Mouse (Mus musculus): ENCODE measurements around the gene Psmd14. TPM values are rescaled to one million over a fixed set of nuclear protein-coding genes. Genes with fewer than 3 reads are reported as not detected.

Psmd14 gene
- polyA plus RNA-seq, 1 experiment = 7.8 TPM

GRCm38 (mm10) chr2:61811507-61812421, 100.3 kb downstream of the Psmd14 start:
- Histone ChIP-seq H3K27ac (ENCODE audit: insufficient read depth, low read length) (no peak overlapping the region), H3K27me3 (ENCODE audit: control insufficient read depth, insufficient read depth, low read length) (peaks cover 60% of the 10 kb centered on the region), H3K36me3 (ENCODE audit: control insufficient read depth, insufficient read depth, low read length) (no peaks in the 10 kb centered on the region), H3K4me1 (ENCODE audit: control insufficient read depth, insufficient read depth, insufficient read length) (peaks cover 17% of the 10 kb centered on the region), H3K4me3 (ENCODE audit: extremely low read depth, insufficient read depth, insufficient read length) (peak overlapping the region; percentile 39; the same call in 1 of the 2 replicates)
- TF ChIP-seq POLR2A (IDR thresholded peaks at IDR 0.05; ENCODE audit: low read depth, low read length) (no peak), CTCF (IDR thresholded peaks at IDR 0.05; ENCODE audit: extremely low read depth, insufficient read depth, insufficient read length, insufficient replicate concordance) (no peak)
- DNase-seq (ENCODE audit: low read depth in 1 of 2, low spot score in 2 of 2) = no peak
- WGBS = 2% methylated on average over 120 of the region's 121 CpGs

- DNase-seq (ENCODE audit: low read depth in 1 of 2, low spot score in 2 of 2) = no peak
- no peak overlapping the region for H3K27ac ChIP-seq (ENCODE audit: insufficient read depth, low read length)
- 5% methylated on average over 12 of the region's 12 CpGs for WGBS
- H3K4me1 ChIP-seq (ENCODE audit: control insufficient read depth, insufficient read depth, insufficient read length) = peaks cover 12% of the 10 kb centered on the region
- TF ChIP-seq POLR2A (IDR thresholded peaks at IDR 0.05; ENCODE audit: low read depth, low read length) = no peak
- no peak for TF ChIP-seq CTCF (IDR thresholded peaks at IDR 0.05; ENCODE audit: extremely low read depth, insufficient read depth, insufficient read length, insufficient replicate concordance)
- peaks cover 53% of the 10 kb centered on the region for H3K27me3 ChIP-seq (ENCODE audit: control insufficient read depth, insufficient read depth, low read length)
- peak overlapping the region; percentile 39; the same call in 1 of the 2 replicates for H3K4me3 ChIP-seq (ENCODE audit: extremely low read depth, insufficient read depth, insufficient read length)
- H3K36me3 ChIP-seq (ENCODE audit: control insufficient read depth, insufficient read depth, low read length) = no peaks in the 10 kb centered on the region
Measured at GRCm38 (mm10) chr2:61812536-61812935, 101.0 kb downstream of the Psmd14 start.

GRCm38 (mm10) chr2:61813106-61813505, 101.6 kb downstream of the Psmd14 start:
- Histone ChIP-seq H3K27ac (ENCODE audit: insufficient read depth, low read length) (no peak overlapping the region), H3K27me3 (ENCODE audit: control insufficient read depth, insufficient read depth, low read length) (peaks cover 53% of the 10 kb centered on the region), H3K4me3 (ENCODE audit: extremely low read depth, insufficient read depth, insufficient read length) (no peak overlapping the region), H3K36me3 (ENCODE audit: control insufficient read depth, insufficient read depth, low read length) (no peaks in the 10 kb centered on the region), H3K4me1 (ENCODE audit: control insufficient read depth, insufficient read depth, insufficient read length) (peaks cover 12% of the 10 kb centered on the region)
- no peak for DNase-seq (ENCODE audit: low read depth in 1 of 2, low spot score in 2 of 2)
- TF ChIP-seq POLR2A (IDR thresholded peaks at IDR 0.05; ENCODE audit: low read depth, low read length) (no peak), CTCF (IDR thresholded peaks at IDR 0.05; ENCODE audit: extremely low read depth, insufficient read depth, insufficient read length, insufficient replicate concordance) (no peak)
- WGBS = 17% methylated on average over 6 of the region's 6 CpGs

GRCm38 (mm10) chr2:61813521-61813920, 102.0 kb downstream of the Psmd14 start:
- Histone ChIP-seq H3K27ac (ENCODE audit: insufficient read depth, low read length) (no peak overlapping the region), H3K36me3 (ENCODE audit: control insufficient read depth, insufficient read depth, low read length) (no peaks in the 10 kb centered on the region), H3K27me3 (ENCODE audit: control insufficient read depth, insufficient read depth, low read length) (peaks cover 53% of the 10 kb centered on the region), H3K4me1 (ENCODE audit: control insufficient read depth, insufficient read depth, insufficient read length) (peaks cover 12% of the 10 kb centered on the region), H3K4me3 (ENCODE audit: extremely low read depth, insufficient read depth, insufficient read length) (no peak overlapping the region)
- DNase-seq (ENCODE audit: low read depth in 1 of 2, low spot score in 2 of 2) = no peak
- TF ChIP-seq CTCF (IDR thresholded peaks at IDR 0.05; ENCODE audit: extremely low read depth, insufficient read depth, insufficient read length, insufficient replicate concordance) (no peak), POLR2A (IDR thresholded peaks at IDR 0.05; ENCODE audit: low read depth, low read length) (no peak)
- 26% methylated on average over 1 of the region's 1 CpGs for WGBS

GRCm38 (mm10) chr2:61814548-61815473, 103.3 kb downstream of the Psmd14 start:
- Histone ChIP-seq H3K27me3 (ENCODE audit: control insufficient read depth, insufficient read depth, low read length) (peaks cover 47% of the 10 kb centered on the region), H3K36me3 (ENCODE audit: control insufficient read depth, insufficient read depth, low read length) (no peaks in the 10 kb centered on the region), H3K4me3 (ENCODE audit: extremely low read depth, insufficient read depth, insufficient read length) (no peak overlapping the region), H3K4me1 (ENCODE audit: control insufficient read depth, insufficient read depth, insufficient read length) (peaks cover 12% of the 10 kb centered on the region), H3K27ac (ENCODE audit: insufficient read depth, low read length) (no peak overlapping the region)
- TF ChIP-seq POLR2A (IDR thresholded peaks at IDR 0.05; ENCODE audit: low read depth, low read length) (no peak), CTCF (IDR thresholded peaks at IDR 0.05; ENCODE audit: extremely low read depth, insufficient read depth, insufficient read length, insufficient replicate concordance) (no peak)
- WGBS = 4% methylated on average over 50 of the region's 50 CpGs
- DNase-seq (ENCODE audit: low read depth in 1 of 2, low spot score in 2 of 2) = no peak

GRCm38 (mm10) chr2:61815583-61816313, 104.3 kb downstream of the Psmd14 start:
- WGBS = 48% methylated on average over 62 of the region's 66 CpGs
- H3K36me3 ChIP-seq (ENCODE audit: control insufficient read depth, insufficient read depth, low read length) = no peaks in the 10 kb centered on the region
- H3K27ac ChIP-seq (ENCODE audit: insufficient read depth, low read length) = no peak overlapping the region
- DNase-seq (ENCODE audit: low read depth in 1 of 2, low spot score in 2 of 2) = no peak
- TF ChIP-seq CTCF (IDR thresholded peaks at IDR 0.05; ENCODE audit: extremely low read depth, insufficient read depth, insufficient read length, insufficient replicate concordance) = no peak
- no peak overlapping the region; the same call in 1 of the 2 replicates for H3K4me3 ChIP-seq (ENCODE audit: extremely low read depth, insufficient read depth, insufficient read length)
- peaks cover 40% of the 10 kb centered on the region for H3K27me3 ChIP-seq (ENCODE audit: control insufficient read depth, insufficient read depth, low read length)
- H3K4me1 ChIP-seq (ENCODE audit: control insufficient read depth, insufficient read depth, insufficient read length) = peaks cover 12% of the 10 kb centered on the region

Data from spleen, adult 2 months (tissue).